Mouse (Mus musculus): ENCODE measurements around the gene Cntrl.

The Cntrl gene

GRCm38 (mm10) chr2:35213345-35213910 is 104.1 kb downstream of the Cntrl start:
- in situ Hi-C loops (cut with MboI; ENCODE audit: low sequenced_read_pairs), result loop anchor here (25.0 kb wide), 1 partner anchor 149 kb away; the partner anchor contains the start of gene 4930568D16Rik

- in situ Hi-C loops (cut with MboI; ENCODE audit: low sequenced_read_pairs), result loop anchor here (25.0 kb wide), 1 partner anchor 147 kb away; the partner anchor contains the start of gene 4930568D16Rik
These were observed 105.6 kb downstream of the Cntrl start for GRCm38 (mm10) chr2:35214881-35215358.

GRCm38 (mm10) chr2:35215363-35215762 is 106.1 kb downstream of the Cntrl start:
- in situ Hi-C loops (cut with MboI; ENCODE audit: low sequenced_read_pairs), result loop anchor here (25.0 kb wide), 1 partner anchor 147 kb away; the partner anchor contains the start of gene 4930568D16Rik

GRCm38 (mm10) chr2:35216701-35217100 is 107.4 kb downstream of the Cntrl start:
- in situ Hi-C loops (cut with MboI; ENCODE audit: low sequenced_read_pairs), result loop anchor here (25.0 kb wide), 1 partner anchor 146 kb away; the partner anchor contains the start of gene 4930568D16Rik

- in situ Hi-C loops (cut with MboI; ENCODE audit: low sequenced_read_pairs), result loop anchor here (25.0 kb wide), 1 partner anchor 144 kb away; the partner anchor contains the start of gene 4930568D16Rik
These were observed 109.4 kb downstream of the Cntrl start for GRCm38 (mm10) chr2:35218736-35219135.

- in situ Hi-C loops (cut with MboI; ENCODE audit: low sequenced_read_pairs), result loop anchor here (25.0 kb wide), 1 partner anchor 139 kb away; the partner anchor contains the start of gene 4930568D16Rik
These were observed 113.6 kb downstream of the Cntrl start for GRCm38 (mm10) chr2:35222822-35223391.

- in situ Hi-C loops (cut with MboI; ENCODE audit: low sequenced_read_pairs), result loop anchor here (25.0 kb wide), 1 partner anchor 138 kb away; the partner anchor contains the start of gene 4930568D16Rik
These were observed 115.0 kb downstream of the Cntrl start for GRCm38 (mm10) chr2:35224285-35224684.

GRCm38 (mm10) chr2:35228145-35228544 is 118.9 kb downstream of the Cntrl start:
- in situ Hi-C loops (cut with MboI; ENCODE audit: low sequenced_read_pairs), result loop anchor here (5.0 kb wide), 1 partner anchor 34 kb away; no protein-coding TSS in a partner anchor

Data from CH12F3 (cell line).